Mouse (Mus musculus) cerebellum, postnatal 14 days (tissue): ENCODE measurements around the gene Pla2g4d.

Experiments
- DNase-seq, 2 experiments: peaks; one replicate each; pipeline ENCODE4 v3.0.0; 2021; ENCODE audit warnings: mixed read lengths in 2 of 2

Pla2g4d gene

DNA sequence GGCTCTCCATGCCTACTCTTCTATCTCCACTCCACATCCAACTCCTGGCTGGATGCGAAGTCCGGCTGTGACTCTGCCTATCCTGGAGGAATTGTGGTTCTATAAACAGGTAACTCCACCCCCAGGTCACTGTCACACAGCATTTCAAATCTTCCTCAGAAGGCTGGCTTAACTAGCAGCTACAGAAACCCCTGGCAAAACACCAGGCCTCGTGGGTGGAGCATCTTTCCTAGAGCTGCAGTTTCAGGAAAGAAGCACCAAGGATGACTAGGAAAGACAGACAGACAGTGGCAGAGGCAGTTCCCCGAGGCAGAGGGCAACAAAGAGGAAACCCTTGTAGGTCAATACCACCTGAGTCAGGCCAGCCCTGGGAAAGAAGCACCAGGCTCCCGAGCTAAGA lies at the start of gene Pla2g4d:
Pla2g4d (minus strand) TSS at position 203 of the 400 bp plus-strand sequence.
- DNase-seq = peak in 1 of 2 experiments; percentile 22

DNA sequence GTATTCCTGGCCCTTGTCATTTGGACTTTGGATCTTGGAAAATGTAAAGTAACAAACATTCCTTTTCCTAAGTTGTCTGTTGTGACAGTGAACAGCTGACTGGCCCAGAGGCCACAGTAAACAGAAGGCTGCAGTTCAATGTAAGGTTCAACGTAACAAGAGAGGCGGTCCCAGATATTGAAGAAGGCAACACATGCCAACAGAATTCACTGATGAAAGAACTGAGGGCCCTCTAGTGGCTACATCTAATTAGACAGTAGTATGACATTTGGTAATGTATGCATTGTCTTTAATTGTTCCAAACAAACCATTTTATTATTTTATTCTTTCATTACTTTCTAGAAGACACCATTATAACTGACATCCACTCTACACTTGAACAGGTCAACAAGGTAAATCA lies 48.9 kb upstream of the Pla2g4d start:
- DNase-seq = peak in 1 of 2 experiments; percentile 14

DNA sequence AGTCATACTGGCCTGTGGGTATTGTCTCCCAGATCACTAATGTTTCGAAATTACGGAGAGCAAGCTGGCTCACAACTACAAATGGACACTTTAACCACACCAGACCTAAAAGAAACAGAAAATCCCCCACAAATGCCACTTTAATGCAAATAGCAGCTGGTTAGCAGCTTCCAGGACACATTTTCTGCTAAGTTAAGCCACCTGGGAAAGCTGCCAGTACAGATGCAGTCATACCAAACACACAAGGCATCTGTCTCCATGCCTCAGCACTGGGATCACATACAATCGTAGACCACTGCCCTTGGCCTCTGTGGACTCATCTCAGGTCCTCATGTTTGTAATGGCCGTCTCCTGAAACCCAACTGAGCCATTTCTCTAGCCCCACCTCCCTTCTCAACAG lies 42.6 kb upstream of the Pla2g4d start:
- DNase-seq = no peak

DNA sequence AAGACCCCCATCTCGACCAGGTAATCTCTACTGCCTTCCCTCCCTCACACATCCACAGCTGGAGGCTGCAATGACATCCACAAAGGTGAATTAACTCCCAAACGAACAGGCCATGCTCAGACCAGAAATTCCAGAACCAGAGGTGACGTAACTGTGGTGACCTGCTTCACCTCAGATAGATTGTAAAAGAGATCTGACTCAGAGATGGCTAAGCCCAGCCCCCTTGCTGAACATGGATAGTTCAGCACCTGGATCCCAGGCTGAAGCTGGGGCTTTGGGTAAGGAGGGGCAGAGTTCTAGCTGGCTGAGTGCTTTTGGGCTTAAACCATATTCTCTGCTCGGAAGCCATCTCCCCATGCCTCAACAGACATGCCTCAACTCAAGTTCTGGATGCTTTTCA lies 26.1 kb upstream of the Pla2g4d start:
- no peak for DNase-seq

DNA sequence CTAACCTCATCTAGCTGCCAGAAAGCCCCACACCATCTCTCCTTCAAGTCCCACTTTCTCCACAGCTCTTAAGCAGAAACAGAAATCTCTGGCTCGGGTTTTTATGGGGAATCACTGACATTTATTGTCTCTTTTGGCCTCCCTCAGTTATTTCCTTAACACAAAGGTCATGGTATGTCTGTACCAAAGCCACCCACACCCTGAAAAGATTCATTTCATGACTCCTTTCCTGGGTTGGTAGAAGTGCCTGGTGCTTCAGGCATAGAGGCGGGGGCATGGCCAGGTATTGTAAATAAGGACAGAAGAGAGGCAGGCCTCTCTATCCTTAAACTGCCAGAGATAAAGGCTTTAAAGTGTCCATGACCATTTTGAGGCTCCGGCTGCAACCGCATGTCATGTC lies 25.5 kb upstream of the Pla2g4d start:
- no peak for DNase-seq

DNA sequence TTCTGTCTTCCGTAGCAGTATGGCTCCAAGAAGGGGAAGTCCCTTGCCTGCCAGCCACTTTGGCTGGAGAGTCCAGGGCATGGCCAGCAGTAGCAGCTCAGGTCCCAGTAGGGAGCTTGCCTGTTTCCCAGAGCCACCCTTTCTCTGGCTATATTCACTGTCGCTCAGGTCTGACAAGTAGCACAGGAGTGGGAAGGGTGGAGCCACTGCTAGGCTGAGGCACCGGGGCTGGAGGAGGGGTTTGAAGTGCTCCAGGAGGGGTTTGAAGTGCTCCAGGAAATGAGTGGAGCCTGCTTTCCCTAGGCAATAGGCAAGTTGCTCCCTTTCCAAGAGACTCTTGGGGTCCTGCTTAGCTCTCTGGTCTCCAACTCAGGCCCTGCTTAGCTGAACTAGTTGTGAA lies 25.0 kb upstream of the Pla2g4d start, which contains the start of gene Pla2g4f:
Pla2g4f (minus strand) TSS at position 190 of the 400 bp plus-strand sequence.
- peak in 1 of 2 experiments; percentile 20 for DNase-seq

DNA sequence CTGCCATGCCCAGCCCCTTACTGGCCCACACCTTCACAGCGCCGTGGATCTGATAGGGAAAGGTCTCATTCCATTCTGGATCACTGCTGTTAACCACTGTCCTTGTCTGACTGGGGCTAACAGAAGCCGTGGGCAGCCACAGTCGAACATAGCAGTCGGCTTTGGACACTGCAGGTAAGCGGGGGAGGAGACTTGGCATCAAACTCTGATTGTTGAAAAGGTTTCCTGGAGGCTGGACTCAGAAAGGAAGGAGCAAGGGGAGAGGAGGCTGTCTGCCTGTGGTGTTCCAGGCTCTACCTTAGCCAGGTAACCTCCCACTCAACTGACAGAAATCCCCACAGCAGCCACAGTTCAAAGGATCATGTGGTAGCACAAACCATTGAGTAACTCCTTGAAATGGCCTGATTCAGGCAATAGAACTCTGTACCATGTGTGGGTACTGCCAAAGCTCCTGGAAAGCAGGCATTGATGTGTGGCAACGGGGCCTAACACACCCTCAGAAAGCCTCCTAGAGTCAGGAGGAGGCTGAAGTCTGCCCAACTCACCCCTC lies 23.4 kb upstream of the Pla2g4d start:
- no peak for DNase-seq

DNA sequence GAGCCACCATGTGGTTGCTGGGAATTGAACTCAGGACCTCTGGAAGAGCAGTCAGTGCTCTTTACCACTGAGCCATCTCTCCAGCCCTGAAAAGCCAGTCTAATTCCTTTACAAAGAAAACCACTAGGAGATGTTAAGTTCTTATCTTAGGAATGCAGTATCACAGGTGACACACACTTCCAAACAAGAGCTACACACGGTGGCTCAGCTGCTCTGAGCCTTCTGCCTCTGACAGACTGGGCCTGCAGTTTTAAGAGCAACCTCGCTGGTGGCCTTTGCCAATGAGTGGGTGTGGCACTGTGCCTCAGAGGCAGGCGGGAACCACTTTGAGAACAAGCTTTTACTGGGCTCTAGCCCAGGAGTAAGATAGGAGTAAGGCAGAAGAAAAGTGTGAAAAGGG lies 15.1 kb upstream of the Pla2g4d start:
- no peak for DNase-seq

DNA sequence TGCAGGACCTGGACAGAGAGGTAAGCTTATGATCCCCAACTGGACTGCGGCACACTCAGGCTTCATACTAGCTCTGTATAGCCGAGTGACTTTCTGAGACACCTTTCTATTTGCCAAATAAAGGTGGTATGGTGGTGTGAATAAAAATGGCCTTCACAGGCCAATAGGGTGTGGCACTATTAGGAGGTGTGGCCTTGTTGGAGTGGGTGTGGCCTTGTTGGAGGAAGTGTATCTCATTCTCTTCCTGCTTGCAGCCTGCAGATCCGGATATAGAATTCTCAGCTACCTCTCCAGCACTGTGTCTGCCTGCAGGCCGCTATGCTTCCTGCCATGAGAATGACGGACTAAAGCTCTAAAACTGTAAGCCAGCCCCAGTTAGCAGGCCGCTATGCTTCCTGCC lies 12.1 kb upstream of the Pla2g4d start:
- DNase-seq = no peak

DNA sequence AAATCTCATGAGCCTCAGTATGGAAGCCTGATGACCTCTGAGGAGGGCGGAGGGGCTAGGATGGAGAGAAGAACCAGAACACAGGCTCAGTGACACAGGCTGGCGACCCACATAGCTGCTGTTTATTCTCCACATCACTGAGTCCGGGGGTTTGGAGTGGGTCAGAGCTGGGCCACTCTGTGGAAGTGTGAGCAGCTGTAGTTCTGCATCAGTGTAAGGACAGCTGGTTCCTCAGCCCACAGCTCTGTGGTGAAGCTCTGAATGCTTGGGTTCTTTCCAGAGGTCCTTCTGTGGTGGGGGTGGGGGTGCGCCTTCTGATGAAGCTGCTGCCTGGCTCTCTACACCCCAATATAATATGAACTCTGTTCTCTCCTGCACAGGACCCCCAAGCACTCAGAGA lies 10.9 kb upstream of the Pla2g4d start:
- no peak for DNase-seq

DNA sequence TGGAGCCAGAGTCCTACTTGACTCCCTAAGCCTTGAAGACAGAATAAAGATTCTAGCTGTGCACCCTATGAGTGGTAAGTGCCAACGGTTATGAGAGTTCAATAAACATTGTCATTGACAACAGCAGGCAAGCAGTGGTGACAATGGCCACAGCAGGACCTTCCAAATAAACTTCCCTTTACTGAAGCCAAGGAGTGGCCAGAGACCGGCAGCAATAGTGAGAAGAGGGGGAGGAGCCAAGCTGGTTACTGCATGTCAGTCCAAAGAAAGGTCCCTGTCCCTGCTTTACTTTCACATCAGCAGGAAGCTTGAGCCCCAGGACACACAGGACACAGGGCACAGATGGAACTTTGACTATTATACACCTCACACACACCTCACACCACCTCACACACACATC lies 7.2 kb upstream of the Pla2g4d start:
- DNase-seq = no peak

DNA sequence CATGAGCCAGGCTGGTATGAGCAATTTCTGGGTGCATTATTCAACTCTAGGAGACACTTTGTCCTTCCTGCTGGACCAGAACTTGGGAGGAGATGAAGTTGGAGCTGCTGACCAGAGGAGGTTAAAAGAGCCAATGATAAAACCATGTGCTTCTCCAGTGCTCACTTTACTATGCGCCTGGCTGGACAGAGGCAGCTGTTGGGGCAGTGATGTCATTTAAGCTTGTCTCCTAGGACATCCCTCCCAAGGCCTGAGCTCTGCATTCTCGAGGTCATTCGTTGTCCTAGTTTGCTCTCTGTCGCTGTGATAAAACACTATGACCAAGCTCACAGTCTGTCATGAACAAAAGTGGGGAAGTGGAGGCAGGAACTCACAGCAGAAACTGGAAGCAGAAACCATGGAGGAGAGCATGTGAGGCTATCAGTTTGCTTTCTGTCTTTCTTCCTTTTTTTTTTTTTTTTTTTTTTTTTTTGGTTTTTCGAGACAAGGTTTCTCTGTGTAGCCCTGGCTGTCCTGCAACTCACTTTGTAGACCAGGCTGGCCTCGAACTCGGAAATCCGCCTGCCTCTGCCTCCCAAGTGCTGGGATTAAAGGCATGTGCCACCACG lies 2.6 kb upstream of the Pla2g4d start:
- no peak for DNase-seq

DNA sequence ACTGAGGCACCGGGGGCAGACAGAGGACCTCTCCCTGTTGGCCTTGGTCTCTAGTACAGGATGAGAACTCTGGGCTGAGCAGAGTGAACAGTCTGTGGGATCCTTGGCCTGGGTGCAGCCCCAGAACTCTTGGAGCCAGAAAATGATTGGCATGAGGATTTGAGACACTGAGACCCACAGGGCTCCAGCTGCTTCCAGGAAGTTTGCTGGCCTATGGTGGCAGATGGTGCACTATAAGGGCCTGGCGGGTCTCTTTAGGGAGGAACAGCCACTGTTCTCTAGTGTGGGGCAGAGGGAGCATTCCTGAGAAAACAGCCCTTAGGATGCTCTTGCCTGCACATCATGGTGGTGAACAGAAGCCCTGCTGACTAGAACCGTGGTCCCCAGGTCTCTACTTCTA lies 596 bp downstream of the Pla2g4d start:
- peak in 1 of 2 experiments; percentile 53 for DNase-seq

DNA sequence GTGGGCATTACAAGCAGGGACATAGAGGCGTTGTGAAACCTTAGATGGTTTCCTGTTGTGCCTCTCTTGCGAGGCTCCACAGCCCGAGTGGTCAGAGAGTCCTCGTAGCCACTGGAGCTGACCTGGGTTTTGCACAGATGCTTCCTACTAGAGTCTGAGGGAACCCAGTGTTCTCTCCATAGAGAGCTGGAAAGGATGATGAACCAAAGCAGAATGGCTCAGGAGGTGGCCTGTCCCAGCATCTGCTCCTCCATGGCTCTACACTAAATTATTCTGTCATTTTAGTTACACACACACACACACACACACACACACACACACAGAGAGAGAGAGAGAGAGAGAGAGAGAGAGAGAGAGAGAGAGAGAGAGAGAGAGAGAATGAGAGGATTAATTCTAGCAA lies 3.4 kb downstream of the Pla2g4d start:
- DNase-seq = peak; percentile 49 to 51

DNA sequence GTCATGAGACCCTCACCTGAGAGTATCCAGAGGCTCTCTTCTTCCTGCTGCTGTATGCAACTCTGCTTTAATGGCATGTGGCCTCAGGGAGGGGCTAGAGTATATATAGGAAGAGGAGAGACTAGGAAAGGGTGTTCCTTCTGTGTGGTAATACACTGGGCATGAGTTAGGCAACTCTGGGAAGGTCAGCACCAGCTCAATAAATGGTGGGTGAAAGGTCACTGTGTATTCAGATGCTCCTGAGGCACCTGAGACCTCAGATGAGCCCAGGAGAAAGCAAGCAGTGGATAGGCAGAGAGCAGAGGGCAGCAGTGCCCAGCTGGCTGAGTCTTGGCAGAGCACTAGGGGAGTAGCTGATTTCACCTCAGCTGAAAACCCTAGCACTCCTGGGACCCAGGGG lies 4.3 kb downstream of the Pla2g4d start:
- no peak for DNase-seq

DNA sequence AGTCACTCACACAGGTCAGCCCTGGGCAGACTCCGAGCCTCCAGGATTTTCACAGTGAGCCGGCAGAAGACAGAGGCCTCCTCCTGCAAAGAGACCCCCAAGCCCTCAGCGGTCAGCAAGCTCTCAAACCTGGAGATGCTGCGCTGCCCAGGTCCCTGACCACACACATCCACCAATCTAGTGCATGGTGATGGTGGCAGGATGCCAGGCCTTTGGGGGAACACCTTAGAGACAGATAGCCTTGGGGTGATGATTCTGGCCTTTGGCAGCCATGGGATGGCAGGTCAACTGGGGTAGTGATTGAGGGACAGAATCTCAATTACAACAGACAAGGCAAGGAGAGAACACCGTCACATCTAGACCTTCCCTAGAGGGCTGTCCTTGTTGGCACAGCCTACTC lies 4.9 kb downstream of the Pla2g4d start:
- DNase-seq = peak in 1 of 2 experiments; percentile 34

DNA sequence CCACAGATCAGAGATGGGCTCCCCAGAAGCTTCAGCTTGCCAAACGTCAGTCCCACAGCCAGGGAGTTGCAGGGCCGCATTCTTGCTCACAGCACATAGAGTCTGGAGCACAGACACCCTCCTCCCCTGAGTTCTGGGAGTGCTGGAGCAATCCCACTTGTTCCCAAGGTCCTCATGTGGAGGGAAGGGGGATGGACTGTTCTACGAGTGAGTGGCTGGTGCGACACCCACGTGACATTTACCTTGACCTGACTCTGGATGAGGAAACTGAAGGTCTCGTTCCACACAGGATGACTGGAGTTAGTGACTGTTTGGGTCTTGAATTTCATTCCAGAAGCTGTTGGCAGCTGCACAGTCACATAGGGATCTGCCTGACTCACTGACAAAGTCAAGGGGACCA lies 5.4 kb downstream of the Pla2g4d start:
- DNase-seq = no peak

DNA sequence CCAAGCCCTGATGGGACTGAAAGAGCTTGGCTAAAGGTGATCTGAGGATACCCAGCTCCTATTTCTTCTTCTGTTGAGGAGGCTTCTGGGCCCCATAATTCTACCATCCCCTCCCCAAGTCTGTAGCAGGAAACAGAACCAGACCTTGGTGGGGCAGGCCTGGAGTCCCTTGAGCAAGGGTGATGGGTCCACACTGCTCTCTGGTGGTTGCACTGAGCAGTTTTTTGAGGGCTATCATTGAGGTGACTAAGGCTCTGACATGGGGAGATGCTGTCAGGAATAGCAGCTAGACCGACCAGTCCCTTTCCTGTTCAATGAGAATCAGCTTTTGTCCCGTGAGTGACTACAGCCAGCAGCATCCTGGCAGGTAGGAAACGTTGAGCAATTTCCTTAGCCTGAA lies 7.8 kb downstream of the Pla2g4d start:
- no peak for DNase-seq

DNA sequence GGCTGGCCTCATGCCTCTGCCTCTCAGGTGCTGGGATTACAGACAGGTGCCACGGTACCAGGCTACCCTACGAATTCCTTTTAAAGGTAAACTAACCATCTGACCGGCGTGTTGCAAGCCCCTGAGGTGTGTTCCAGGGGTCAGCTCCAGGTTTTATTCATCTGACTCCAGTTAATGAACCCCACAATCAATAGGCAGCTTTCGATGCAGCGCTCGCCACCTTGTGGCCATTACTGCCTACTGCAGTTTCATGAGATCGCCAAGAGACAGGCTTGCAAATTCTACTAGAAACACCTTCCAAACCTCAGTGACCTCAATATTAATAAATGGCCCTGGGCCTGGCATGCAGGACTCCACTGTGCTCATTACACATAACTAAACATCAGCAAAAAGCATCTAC lies 9.0 kb downstream of the Pla2g4d start:
- DNase-seq = peak; percentile 81 to 82

DNA sequence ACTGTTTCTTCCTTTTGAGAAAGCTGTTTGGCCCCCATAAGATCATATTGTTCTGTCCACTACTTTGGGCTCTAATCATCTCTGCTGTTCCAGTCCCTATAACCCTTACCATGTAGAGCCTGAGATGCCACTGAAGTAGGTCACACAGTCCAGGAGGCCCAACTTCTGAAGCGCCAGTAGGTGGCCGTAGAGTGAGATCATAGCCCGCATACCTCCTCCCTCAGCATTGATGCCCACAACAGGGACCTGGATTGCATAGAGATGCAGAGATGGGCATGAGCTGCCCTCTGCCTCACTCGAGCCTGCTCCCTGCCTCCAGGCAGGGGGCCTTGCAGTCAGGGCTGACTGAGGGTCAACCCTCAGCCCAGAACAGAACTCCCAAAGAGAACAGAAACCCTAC lies 12.0 kb downstream of the Pla2g4d start:
- no peak for DNase-seq

DNA sequence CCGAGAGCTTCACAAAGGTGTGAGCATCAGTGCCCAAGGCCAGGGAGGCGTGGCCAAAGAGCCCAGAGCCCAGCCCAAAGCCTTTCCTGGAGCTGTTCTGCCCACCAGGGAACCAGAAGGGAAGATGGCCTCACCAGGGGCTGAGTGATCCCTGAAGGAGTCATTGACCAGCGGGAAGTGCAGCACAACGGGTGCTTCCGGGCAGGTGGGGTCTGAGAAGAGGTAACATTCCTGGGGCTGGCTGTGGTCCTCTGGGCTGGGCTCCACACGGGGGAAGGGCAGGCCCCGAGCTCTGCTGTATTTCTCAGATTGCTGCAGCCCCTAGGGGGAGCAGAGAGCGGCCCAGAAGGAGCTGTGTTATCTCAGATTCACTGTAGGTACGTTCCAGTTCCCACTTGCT lies 20.4 kb downstream of the Pla2g4d start:
- DNase-seq = peak in 1 of 2 experiments; percentile 45

DNA sequence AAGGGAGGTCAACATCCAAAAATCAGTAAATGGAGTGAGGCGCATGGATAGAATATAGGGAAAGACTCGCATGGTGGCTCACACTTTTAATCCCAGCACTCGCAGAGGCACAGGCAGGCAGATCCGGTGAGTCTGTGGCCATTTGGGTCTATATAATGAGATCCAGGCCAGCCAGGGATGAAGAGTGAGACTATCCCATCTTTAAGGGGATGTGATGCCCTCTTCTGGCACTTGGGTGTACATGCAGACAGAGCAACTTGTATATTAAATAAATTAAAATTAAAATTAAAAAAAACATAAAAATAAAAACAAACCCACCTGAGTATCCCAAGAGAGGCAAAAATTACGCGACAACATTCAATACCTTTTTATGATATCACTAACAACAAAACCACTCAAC lies 23.5 kb downstream of the Pla2g4d start:
- DNase-seq = peak; percentile 54

DNA sequence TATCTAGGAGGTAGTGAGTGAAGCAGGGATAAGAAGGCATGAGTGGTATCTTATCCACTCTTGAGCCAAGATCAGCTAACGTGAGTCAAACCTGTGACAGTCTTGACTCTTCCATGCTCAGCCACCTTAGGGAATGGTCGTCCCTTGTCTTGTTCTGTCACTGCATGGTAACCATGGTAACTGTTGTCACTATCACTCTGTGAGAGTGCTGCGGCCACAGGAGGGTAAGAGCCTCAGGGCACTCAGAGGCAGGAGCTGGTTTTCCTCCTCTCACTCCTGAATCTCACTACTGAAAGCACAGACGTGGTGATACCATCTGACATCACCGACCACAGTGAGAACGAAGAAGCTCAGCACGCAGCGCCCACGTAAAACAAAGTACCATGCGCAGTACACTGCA lies 24.1 kb downstream of the Pla2g4d start:
- DNase-seq = no peak

DNA sequence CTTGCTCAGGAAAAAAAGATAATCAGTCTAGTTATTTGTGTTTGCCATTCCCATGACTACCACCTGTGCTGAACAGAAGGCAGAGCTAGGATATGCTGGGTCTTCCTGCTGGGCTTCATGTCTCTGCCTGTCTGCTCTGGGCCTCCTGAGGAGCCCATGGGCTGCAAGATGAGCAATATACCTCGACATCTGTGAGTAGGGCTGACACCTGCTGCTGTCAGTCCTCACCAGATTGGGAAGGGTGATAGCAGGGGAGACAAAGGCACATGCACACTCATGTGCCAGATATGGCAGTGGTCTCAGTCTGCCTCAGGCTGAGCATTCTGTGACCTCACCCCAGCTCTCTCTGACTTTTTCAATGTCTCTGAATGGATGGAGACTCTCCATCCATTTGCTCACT lies 26.1 kb downstream of the Pla2g4d start:
- DNase-seq = no peak

DNA sequence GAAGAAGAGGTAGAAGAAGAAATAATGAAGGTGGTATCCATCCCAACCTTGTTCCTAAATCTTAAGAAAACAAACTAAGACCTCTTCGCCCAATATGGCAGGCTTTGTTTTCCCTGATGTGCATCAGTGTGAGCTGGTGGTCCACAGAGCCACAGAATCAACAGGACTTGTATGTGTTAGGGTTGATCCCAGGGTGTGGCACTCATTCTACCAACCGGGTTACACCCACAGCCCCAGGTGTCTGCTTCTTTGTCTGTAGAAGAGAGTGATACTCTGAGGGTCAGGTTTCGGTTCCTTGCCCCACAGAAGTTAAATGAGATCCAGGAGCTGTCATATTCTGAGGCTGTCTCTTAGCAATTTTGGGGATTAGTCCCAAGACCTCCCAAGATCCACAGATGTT lies 27.7 kb downstream of the Pla2g4d start:
- no peak for DNase-seq
